Mouse (Mus musculus) cerebellum, adult 2 months (tissue): ENCODE data around the gene Sco1.

Experiments
- CTCF ChIP-seq: fragments of 200-500 bp; IDR thresholded peaks from 2 replicates; pipeline ENCODE4 v1.5.1; 2011; ENCODE audit warnings: low read depth, mild to moderate bottlenecking, control low read depth, low read length, moderate library complexity, borderline replicate concordance; ENCODE audit not compliant: insufficient read depth
- POLR2A ChIP-seq: fragments of 200-500 bp; IDR thresholded peaks from 2 replicates; pipeline ENCODE4 v1.6.1; 2011; ENCODE audit warnings: low read length, control low read depth, borderline replicate concordance; ENCODE audit not compliant: insufficient read depth

- TF ChIP-seq CTCF (no peak), POLR2A (no peak)
Observed at GRCm38 (mm10) chr11:67078888-67079287, 26.4 kb downstream of the Sco1 start.
